In genomic region chr11:50024833-50025720, GRCm38 (mm10) we compare ENCODE assay signal across 8 mouse cellular contexts. TPM values are rescaled to one million over a fixed set of nuclear protein-coding genes. Genes with fewer than 3 reads are reported as not detected.
DNase-seq lines count a peak whose midpoint lies in the region; ATAC-seq lines count a peak whose summit lies in the region.

Rnf130 (plus strand) TSS chr11:50025346.

- peak within 1 kb of the TSS; percentile 94 for H3K4me3 ChIP-seq in embryonic facial prominence, embryonic 10.5 days
- peak within 1 kb of the TSS; percentile 92 for H3K4me3 ChIP-seq in intestine, embryonic 16.5 days (ENCODE audit: low read length)

- 2% methylated on average over 129 of the region's 129 CpGs for WGBS in embryonic facial prominence, embryonic 10.5 days
- under 1% methylated on average over 88 of the region's 129 CpGs for WGBS in intestine, embryonic 16.5 days

- H3K4me1 ChIP-seq in embryonic facial prominence, embryonic 10.5 days: peaks cover 32% of the 10 kb centered on the region
- peaks cover 7% of the 10 kb centered on the region; the same call in 1 of the 2 replicates for H3K4me1 ChIP-seq in intestine, embryonic 16.5 days (ENCODE audit: control insufficient read depth, insufficient read depth, low read length)

- peaks cover 23% of the 10 kb centered on the region for H3K27me3 ChIP-seq in embryonic facial prominence, embryonic 10.5 days (replicated peaks; ENCODE audit: low read depth, poor library complexity, severe bottlenecking)
- H3K27me3 ChIP-seq in intestine, embryonic 16.5 days (replicated peaks; ENCODE audit: control insufficient read depth, insufficient read depth, low read length): no peaks in the 10 kb centered on the region

- H3K9me3 ChIP-seq in embryonic facial prominence, embryonic 10.5 days: no peaks in the 10 kb centered on the region
- H3K9me3 ChIP-seq in intestine, embryonic 16.5 days (ENCODE audit: control insufficient read depth, low read length): no peaks in the 10 kb centered on the region

- H3K9ac ChIP-seq in intestine, embryonic 16.5 days (ENCODE audit: low read depth, low read length): peak within 1 kb of the TSS; percentile 93

- peak; percentile 97 for DNase-seq in adrenal gland, postnatal 14 days
- peak; percentile 96 for DNase-seq in embryonic facial prominence, embryonic 10.5 days (ENCODE audit: low spot score)
- DNase-seq in gonadal fat pad, adult 2 months (ENCODE audit: low read depth): peak; percentile 37
- peak; percentile 95 to 97 for DNase-seq in left cerebral cortex, postnatal 25 days (ENCODE audit: low spot score in 2 of 2)
- peak; percentile 96 for DNase-seq in mesoderm, embryonic 11.5 days (ENCODE audit: low read depth, low spot score)
- peak; percentile 90 for DNase-seq in right cerebral cortex, postnatal 36 days (ENCODE audit: low spot score in 2 of 2)
- peak; percentile 92 to 93 for DNase-seq in urinary bladder, postnatal 4 days (ENCODE audit: low spot score in 2 of 2)

- H3K36me3 ChIP-seq in embryonic facial prominence, embryonic 10.5 days (replicated peaks): no peaks in the 10 kb centered on the region
- no peaks in the 10 kb centered on the region for H3K36me3 ChIP-seq in intestine, embryonic 16.5 days (ENCODE audit: control insufficient read depth, insufficient read depth, low read length)

- peak; percentile 95 for ATAC-seq in intestine, embryonic 16.5 days

- H3K4me2 ChIP-seq in intestine, embryonic 16.5 days (ENCODE audit: low read depth, low read length): peak within 1 kb of the TSS; percentile 92

- H3K27ac ChIP-seq in embryonic facial prominence, embryonic 10.5 days (replicated peaks): peak within 1 kb of the TSS; percentile 96
- H3K27ac ChIP-seq in intestine, embryonic 16.5 days (ENCODE audit: low read length): peak within 1 kb of the TSS; percentile 86

- intact Hi-C loops in left cerebral cortex, postnatal 25 days (cut with DNase I): loop anchor here (1.0 to 5.0 kb wide), 2 partner anchors 82 to 106 kb away; partner anchors contain the start of gene Tbc1d9b

RNA-seq across cellular contexts. Expression of gene Rnf130, which starts in this region (rescaled TPM):
- total RNA-seq in adrenal gland, postnatal 14 days (2021): 63.6 and 70.4 TPM in 2 replicates
- 57.4 and 60.5 TPM in 2 replicates for polyA plus RNA-seq in embryonic facial prominence, embryonic 10.5 days (2016; fragmentation: Nextera tagmentation; extraction: Ambion mirVana)
- 47.0 and 50.1 TPM in 2 replicates for polyA plus RNA-seq in gonadal fat pad, adult 2 months (2012; rRNA removed)
- polyA plus RNA-seq in intestine, embryonic 16.5 days (2015; fragmentation: Nextera tagmentation; extraction: Ambion mirVana): 14.7 and 21.2 TPM in 2 replicates
- 10 to 100 TPM; 97.9 to 99.0 TPM for total RNA-seq in left cerebral cortex, postnatal 25 days (2021)

Comparison
In these comparisons a context has a peak if more than half of its experiments do, and no peak if none do; other contexts are left out.
1. Peak in every context shown above with its lines: DNase-seq, ATAC-seq, H3K4me3 ChIP-seq and H3K27ac ChIP-seq.
2. DNase-seq: peak in every context shown above with its lines; median percentile 97 in adrenal gland, postnatal 14 days; 96 in embryonic facial prominence, embryonic 10.5 days; 96 in left cerebral cortex, postnatal 25 days; 96 in mesoderm, embryonic 11.5 days; 92 in urinary bladder, postnatal 4 days; 90 in right cerebral cortex, postnatal 36 days; 37 in gonadal fat pad, adult 2 months.